Mouse (Mus musculus): ENCODE data around the gene Gm29609.
"Not testable (repeated sequence)": the region's sequence is repeated elsewhere in the genome, so short reads cannot be mapped to it uniquely, and the experiment has no call there.

Gm29609 gene

DNA sequence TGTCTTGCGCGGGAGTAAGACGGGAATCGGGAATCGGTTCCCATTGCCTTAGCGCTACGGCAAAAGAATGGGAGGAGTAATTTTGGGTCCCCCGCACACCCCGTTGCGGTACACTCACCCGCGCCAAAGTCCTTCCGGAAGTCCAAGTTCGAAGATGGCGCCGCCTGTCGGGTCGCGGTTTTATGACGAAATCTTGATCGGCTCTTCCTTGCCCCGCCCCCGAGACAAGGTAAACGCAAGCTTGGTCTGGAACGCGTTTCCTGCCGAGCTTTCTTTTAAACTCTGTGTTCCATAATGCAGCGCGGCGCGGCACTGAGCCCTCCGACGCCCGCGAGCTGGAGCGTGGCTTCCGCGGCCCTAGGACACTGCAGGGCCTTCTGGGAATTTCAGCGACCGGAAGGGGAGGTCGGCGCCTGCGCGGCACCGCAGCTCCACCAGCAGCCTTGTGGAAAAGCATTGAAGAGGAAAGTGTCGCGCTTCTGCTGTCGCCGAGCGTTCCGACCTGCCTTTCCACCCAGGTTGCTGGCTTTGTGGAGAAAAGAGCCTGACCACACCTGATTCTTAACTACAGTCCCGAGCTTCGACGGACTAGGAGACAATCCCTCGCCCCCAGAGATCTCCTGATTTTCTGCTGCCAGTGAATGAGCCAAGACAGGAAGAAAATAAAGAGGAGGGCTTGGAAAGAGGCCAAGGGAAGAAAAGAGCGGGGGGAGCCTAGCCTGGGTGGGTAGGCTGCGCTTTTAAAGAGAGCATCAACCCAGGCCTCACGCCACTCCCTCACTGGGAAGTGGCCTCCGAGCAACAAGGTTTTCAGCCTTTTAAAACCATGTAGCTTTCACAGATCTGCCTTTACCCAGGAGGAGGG, at the start of gene Gm29609, which contains the start of gene Gtf3c2:
Gm29609 (minus strand) TSS at position 146 of the 865 bp plus-strand sequence.
Gtf3c2 (minus strand) TSS at position 379 of the 865 bp plus-strand sequence.
- peak; percentile 98 for DNase-seq (ENCODE audit: low read depth, low spot score)

DNA sequence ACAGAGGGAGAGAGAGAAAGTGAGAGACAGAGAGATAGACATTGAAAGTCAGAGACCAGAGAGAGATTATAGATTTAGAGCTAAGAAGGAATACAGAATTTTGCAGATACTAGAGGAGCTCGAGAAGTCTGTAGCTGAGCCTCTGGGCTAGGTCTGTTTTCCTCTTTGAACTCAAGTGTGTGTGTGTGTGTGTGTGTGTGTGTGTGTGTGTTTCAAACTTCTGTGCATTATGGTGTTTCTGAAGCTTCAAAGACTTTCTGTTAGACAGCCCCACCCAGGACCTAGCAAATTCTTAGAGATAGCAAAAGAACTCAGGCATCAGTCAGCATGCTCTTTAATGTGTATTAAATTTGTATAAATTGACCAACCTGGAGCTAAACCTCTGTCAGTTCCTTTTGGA, 46.9 kb upstream of the Gm29609 start:
- peak; percentile 63 for DNase-seq (ENCODE audit: low read depth, low spot score)

DNA sequence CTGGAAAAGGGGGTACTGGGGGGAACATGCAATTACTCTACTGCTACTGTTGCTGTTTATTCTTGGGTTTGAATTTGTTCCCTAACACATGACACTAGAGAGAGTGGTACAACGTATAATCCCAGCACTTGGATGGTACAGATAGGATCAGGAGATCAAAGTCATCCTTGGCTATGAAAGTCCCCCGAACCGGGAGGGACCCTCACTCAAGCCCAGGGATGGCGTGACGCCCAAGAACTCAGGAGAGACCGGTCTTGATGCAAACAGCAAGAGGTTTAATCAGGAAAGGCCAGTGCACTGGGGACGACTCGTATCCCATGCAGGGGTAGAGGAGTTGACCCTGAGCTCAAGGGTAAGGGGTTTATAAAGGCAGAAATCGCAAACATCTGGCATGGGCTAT, 43.0 kb upstream of the Gm29609 start:
- DNase-seq (ENCODE audit: low read depth, low spot score): no peak

DNA sequence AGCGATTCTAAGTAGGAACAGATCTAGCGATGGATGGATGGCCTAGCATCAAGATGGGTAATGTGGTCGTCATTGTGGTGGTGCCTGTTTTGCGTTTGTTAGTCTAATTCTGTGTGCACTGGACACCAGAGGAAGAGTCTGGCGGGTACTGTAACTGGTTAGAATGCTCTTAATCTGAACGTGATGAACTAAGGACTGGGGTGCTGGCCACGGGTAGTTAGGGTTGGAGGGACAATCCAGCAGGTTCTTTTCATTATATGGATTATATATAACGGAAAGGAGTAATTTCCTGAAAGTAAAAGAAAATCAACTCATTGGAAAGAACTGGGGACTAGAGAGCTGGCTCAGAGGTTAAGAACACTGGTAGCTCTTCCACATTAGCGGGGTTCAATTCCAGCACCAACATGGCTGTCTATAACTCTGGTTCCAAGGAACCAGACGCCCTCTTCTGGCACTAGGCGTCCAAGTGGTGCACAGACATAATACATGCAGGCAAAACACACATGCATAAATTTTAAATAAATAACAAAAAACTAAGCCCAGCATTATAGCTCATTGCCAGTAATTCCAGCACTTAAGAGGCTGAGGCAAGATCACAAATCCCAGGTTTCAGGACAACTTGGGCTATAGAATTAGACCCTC, 41.7 kb upstream of the Gm29609 start:
- peak; percentile 53 for DNase-seq (ENCODE audit: low read depth, low spot score)

DNA sequence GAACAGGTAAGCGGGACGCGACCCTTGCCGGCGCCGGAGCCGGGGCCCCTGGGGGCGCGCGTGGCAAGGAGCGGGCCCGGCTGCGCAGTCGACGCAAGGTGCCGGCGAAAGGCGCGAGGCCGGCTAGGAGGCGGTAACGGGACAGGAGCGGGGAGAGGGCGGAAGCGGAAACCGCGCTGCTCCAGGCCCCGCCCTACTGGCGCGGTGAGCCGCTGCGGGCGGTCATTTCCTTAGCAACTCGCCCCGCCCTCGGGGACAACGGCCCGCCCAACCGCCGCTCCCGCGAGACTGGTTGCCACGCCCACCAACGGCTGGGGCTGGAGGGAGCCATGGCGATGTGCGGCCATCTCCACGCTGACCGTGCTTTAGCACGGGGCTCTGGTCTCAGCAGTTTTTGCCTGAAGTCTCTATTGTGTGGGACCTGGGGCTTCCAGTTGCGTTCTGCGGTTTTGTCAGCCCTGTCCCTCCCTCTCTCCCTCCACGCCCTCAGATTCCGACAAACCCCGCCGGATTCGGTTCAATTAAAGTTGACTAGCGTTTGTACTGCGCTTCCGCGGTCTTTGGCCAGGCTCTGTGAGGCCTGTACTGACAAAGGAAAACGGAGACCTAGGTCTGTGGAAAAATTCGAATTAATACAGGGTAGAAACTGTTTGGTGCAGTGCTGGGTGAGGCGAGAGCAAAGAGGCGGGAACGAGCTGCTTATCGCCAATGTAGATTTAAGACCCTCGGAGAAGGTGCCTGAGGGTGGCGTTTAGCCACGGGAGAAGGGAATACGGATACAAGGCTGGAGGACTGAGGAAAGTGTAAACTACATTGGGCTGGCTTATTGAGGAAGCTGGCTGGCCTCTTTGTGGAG, 41.0 kb upstream of the Gm29609 start, which contains the start of gene Ppm1g:
Ppm1g (minus strand) TSS at position 240 of the 856 bp plus-strand sequence.
- DNase-seq (ENCODE audit: low read depth, low spot score): peak; percentile 98

DNA sequence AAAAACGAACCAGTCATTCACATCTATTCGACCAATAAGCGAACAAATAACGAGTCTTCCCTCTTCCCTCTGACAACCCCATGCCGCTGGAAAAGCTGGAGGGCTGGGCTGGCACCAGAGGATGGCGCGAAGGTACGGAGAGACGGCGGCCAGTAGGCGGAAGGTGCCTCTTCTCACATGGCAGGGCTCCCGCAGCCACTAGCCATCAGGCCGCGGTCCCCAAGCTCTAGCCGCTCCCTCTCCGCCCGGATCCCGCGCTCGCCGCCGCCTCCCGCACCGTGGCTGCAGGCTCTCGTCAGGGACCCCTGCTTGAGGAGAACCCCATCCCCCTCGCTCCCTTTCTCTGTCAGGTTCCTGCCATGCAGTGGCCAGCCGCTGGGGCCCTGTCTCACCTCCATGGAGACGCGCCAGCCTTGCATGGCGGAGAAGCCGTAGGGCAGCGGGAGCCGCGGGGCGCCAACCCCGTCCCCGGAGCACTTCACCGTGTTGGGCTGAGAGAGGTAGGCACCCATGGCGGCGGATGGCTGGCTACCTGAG, 40.3 kb upstream of the Gm29609 start:
- no peak for DNase-seq (ENCODE audit: low read depth, low spot score)

DNA sequence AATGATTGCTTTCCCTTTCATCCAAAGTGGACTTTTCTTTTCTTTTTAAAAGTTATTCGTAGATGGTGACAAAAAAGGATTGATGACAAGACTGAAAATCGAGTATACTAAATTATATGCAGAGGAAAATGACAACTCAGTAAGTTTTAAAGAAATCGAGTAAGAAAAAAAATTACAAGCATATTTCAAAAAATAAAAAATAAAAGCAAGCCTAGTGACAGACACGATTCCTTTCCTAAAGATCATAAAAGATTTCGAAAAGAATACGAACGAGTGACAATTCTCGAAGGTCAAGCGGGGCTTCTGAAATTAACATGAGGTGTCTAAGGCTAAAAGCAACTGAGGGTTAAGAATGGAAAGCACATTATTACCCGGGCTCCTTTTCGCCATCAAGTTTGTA, 39.8 kb upstream of the Gm29609 start:
- DNase-seq (ENCODE audit: low read depth, low spot score): no peak

DNA sequence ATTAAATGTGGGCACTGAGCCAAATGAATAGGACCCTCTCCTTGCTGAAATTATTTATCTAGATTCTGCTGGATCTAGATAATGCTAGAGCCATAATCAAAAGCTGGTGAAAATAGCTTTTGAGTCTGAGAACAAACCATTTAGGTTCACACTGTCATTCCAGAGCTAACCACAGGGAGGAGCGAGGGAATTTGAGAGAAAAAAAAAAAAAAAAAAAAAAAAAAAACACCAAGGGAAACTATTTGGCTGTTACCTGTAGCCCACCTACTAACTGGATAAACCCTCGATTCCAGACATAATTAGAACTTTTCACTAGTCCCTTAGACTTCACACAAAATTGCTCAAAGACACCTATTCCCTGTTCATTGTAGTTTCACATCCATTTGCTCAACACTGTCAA, 39.4 kb upstream of the Gm29609 start:
- DNase-seq (ENCODE audit: low read depth, low spot score): peak; percentile 58

DNA sequence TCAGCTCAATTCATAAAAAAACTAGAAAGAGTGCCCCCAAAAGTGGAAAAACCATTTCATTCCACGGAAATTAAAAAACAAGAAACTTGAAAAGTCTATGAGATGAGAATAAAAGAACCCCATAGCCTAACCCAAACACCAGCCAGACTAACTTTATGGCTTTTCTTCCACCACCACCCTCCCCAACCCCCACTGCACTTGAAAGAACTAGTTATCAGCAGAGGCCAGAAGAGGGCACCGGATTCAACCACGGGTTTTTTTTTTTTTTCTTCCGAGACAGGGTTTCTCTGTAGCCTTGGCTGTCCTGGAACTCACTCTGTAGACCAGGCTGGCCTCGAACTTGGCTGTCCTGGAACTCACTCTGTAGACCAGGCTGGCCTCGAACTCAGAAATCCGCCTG, 38.6 kb upstream of the Gm29609 start:
- peak; percentile 71 for DNase-seq (ENCODE audit: low read depth, low spot score)

DNA sequence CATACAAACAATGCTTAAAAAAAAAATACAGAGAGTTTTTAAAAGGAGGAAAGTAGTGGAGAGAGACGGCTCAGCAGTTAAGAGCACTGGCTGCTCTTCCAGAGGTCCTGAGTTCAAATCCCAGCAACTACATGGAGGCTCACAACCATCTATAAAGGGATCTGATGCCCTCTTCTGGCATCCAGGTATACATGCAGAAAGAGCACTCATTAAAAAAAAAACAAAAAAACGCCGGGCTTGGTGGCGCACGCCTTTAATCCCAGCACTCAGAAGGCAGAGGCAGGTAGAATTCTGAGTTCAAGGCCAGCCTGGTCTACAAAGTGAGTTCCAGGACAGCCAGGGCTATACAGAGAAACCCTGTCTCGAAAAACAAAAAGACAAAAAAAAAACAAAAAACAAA, 36.8 kb upstream of the Gm29609 start:
- DNase-seq (ENCODE audit: low read depth, low spot score): not testable (repeated sequence)

DNA sequence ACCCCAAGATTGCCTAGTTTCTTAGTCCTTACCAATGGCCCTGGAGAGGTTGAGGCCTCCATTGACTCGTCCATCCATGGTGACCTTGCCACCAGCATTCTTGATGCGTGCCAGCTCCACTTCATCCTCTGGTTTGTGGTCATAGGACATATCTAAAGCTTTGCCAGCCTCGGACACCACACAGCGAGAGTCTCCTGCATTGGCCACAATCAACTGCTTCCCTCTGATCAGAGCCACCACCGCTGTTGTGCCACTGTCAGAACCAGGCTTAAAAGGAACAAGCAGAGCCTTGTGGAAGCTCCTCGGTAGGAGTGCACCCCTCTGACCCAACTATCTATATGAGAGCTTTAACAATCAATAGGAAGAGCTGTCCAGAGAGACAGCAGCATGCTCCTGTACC, 24.7 kb upstream of the Gm29609 start:
- DNase-seq (ENCODE audit: low read depth, low spot score): no peak

DNA sequence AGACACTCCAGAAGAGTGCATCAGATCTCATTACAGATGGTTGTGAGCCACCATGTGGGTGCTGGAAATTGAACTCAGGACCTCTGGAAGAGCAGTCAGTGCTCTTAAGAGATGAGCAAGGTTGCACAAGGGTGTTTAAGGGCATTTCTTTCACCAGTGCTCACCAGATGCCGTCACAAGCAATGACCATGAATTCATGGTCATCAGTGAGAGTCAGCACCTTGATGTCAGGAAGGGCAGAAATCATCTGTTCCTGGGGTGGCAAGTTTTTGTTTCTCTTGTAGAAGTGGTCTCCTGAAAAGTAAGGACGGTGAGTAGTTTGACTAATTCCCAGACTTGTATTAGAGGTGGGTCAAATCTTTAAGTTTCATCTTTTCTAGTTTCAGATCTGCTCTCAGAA, 24.2 kb upstream of the Gm29609 start:
- DNase-seq (ENCODE audit: low read depth, low spot score): no peak

DNA sequence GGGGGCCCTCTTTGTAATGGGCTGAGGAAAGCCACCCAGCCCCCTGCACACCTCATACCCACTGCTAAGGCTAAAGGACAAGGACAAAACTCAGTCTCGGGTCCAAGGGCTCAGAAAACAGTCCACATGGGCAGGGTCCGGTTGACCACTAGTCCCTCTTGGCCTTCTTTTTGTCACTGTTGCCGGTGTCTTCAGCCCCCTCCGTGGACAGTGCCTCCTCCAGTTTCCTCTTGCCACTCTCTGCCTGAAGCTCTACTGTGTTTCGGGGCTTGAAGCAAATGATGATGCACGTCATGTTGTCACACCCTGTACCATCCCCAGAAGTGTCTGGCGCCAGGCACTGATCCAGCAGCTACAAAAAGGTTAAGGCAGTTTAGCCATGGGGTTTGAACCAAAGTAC, 23.2 kb upstream of the Gm29609 start:
- no peak for DNase-seq (ENCODE audit: low read depth, low spot score)

DNA sequence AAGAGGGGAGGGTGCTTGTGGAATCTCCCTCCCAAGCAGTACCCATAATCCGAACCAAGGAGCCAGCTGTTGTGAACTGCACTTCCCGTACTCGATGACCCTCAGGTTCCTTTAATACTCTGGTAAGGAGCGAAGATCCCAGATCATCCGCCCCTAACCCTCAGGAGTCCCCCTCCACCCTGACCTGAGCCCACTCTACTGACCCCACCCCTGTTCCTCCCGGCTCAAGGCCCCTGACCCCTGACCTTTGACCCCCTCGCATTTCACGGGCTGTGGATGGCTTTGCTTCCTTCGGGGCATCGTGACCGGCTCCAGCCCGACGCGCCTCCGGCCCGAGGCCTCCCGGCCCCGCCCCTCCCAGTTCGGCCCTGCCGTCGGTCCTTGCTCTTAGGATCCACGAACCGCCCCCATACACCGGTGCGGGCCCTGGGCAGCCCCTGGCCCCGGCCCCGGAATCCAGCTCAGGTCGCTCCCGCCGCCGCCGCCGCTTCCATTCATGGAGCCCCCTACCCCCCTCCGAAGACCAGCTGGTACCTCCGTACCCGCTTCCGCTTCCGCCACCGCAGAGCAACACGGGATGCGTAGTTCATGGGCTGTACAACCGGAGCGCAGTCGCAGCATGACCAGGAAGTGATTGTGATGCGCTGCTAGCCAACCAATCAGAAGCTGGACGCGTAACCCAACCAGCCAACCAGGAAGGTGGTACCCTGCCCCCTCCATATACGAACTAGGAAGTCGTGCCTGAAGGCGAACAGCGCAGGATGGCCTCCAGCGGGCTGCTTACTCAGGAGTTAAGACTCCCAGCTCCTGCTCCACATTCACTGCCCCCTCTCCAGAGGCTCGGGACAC, 22.3 kb upstream of the Gm29609 start, which contains the start of gene Zfp513:
Zfp513 (minus strand) TSS at position 562 of the 849 bp plus-strand sequence.
- peak; percentile 98 for DNase-seq (ENCODE audit: low read depth, low spot score)

DNA sequence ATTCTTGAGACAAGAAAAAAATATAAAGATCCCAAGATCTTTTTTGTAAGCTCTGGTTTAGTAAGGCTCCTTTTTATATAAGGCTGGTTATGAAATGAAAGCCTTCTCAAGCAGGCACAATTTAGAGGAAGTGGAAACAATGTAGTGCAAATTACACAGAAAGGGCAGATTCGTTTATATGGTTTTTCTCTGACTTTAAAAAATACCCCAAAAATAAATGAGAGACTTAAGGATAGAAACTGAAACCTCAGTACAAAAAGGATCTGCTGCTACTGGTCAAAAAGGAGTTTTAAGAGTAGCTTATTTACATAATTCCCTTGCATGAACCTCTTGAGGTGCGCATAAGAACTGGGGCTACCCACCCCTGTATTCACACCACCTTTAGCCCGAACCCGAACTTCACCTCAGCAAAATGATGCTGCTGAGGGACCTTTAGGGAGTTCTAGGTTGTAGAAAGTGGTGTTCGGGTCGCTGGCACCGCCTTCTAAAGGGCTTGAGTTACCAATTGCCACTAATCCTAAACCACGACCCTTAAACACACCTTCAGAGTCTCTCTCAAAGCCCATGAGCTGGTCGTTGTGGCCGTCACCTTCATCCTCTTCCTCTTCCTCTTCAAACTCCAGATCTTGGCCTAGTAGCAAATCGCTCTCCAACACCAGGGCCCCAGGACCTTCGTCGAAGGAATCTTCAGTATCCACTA, 21.5 kb upstream of the Gm29609 start:
- DNase-seq (ENCODE audit: low read depth, low spot score): no peak

DNA sequence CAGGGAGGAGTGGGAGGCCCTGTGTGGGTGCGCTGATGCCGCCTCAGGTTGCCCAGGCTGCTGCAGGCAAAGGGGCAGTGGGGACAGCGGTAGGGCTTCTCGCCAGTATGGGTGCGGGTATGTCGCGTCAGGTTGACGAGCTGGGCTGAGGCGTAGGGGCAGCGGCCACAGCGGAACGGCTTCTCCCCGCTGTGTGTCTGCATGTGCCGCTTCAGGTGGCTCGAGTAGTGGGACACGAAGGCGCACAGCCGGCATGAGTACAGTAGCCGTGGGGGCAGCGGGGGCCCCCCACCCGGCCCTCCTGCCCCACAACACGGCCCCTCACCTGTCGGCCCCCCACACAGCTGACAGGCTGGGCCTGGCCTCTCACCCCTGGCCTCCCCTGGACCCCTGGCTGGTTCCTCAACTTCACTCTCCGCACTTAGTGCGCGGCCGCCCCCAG, 20.6 kb upstream of the Gm29609 start:
- peak; percentile 25 for DNase-seq (ENCODE audit: low read depth, low spot score)

DNA sequence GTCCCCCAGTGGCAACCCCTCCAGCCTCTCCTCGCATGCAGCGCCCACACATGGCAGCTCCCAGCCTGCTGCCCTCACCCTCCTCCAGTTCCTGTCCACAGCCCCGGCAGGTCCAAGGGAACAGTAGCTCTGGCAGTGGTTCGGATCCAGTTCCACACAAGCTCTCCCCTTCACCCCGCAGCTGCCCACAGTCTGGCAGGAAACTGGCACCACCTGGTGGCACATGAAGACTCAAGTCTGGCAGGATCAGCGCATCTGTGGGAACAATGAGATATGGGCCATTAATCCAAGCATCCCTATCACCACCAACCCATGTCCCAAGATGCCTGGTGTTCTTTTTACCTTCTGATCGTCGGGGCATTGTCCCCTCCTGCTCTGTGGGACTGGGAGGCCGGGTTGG, 20.2 kb upstream of the Gm29609 start:
- peak; percentile 22 for DNase-seq (ENCODE audit: low read depth, low spot score)

DNA sequence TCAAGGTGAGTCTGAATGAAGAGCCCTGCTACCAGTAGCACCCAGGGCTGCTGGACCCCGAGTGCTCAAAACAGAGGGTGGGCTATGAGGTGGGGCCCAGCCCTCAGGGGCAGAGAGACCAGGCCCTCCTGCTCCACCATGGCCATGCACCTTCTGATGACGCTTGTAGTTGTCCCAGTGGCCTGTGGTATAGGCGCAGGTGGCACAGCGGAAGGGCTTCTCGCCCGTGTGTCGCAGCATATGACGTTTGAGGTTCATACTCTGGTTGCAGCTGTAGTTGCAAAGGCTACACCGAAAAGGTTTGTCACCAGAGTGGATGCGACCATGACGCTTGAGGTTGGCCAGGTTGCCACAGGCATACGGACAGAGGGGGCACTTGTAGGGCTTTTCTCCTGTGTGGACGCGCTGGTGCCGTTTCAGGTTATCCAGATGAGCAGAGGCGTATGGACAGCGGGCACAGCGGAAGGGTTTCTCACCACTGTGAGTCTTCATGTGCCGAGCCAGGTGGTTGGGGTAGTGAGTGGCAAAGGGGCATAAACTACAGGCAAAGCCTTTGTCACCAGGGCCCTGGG, 19.7 kb upstream of the Gm29609 start:
- DNase-seq (ENCODE audit: low read depth, low spot score): no peak

DNA sequence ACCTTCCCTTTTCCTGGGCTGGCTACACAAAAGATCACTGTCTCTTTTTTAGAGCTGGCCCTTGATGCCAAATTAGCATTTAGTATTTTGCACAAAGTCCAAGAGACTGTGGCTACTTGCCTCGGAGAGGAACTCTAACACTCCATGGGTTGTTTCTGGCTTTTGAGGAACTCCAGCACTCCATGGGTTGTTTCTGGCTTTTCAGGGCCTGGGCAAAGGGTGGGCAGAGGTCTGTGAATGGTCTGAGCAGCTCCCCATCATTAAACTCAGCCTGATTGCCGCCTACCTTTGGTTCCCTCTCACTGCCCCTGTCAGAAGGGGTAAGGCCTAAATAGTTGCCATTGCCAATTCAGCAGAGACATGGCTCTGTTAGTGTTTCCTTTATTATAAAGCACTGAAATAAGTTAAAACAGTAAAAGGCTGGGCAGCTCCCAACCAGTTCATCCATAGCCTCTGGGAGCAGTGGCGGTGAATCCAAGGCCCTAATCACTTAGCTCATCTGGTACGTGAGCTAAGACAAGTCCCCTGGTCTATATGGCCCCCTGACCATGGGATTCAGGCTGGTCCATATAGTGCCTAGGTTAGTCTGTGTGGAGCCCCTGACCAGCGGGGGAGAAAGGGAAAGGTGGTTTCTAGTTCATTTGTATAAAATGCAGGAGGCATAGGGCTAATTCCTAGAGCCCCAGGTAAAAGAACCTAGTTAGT, 19.1 kb upstream of the Gm29609 start:
- DNase-seq (ENCODE audit: low read depth, low spot score): no peak
